Mouse (Mus musculus): ENCODE data around the gene Ppp1r13b. TPM values are rescaled to one million over a fixed set of nuclear protein-coding genes. Genes with fewer than 3 reads are reported as not detected.

The Ppp1r13b gene
- polyA plus RNA-seq, 1 experiment from 2014 or later, result 6.0 TPM

- WGBS, result 86% methylated on average over 15 of the region's 15 CpGs
- no peak overlapping the region for H3K27ac ChIP-seq
- no peak overlapping the region for H3K4me3 ChIP-seq
- peaks cover 32% of the 10 kb centered on the region for H3K4me1 ChIP-seq
- H3K27me3 ChIP-seq (ENCODE audit: low read depth, poor library complexity, severe bottlenecking), result peaks cover 39% of the 10 kb centered on the region
- no peak for DNase-seq (ENCODE audit: low spot score)
- no peaks in the 10 kb centered on the region for H3K9me3 ChIP-seq (replicated peaks)
- no peaks in the 10 kb centered on the region for H3K36me3 ChIP-seq
Measured at GRCm38 (mm10) chr12:111911171-111911760, 3.4 kb upstream of the Ppp1r13b start.

- Histone ChIP-seq H3K4me1 (peaks cover 24% of the 10 kb centered on the region), H3K27me3 (ENCODE audit: low read depth, poor library complexity, severe bottlenecking) (peaks cover 52% of the 10 kb centered on the region), H3K27ac (no peak overlapping the region), H3K36me3 (no peaks in the 10 kb centered on the region), H3K9me3 (replicated peaks) (no peaks in the 10 kb centered on the region), H3K4me3 (peak overlapping the region; percentile 88)
- 66% methylated on average over 11 of the region's 11 CpGs for WGBS
- no peak for DNase-seq (ENCODE audit: low spot score)
Measured at GRCm38 (mm10) chr12:111908997-111909550, 1.2 kb upstream of the Ppp1r13b start.

DNA sequence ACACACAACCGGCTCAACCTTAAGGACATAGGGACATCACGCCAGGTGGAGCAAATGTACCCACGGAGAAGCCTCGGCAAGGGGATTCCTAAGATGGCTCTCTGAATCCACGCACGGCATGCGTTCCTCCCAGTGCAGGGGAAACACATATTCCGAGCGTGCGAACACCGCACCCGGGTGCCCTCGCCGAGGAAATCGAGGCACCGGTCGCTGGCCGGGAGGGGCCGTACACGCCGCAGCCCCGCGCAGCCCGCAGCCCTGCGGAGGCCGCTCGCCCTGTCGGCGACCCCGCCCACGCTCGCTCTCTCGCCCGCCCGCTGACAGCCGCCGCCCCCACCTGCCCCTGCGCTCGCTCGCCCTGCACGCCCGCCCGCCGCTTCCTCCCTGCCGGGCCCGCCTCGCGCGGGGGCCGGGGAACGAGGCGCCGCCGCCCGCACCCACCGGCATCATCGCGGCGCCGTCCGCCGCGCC, 454 bp downstream of the Ppp1r13b start:
- Histone ChIP-seq H3K4me3 (peak overlapping the region; percentile 88), H3K27me3 (ENCODE audit: low read depth, poor library complexity, severe bottlenecking) (peaks cover 52% of the 10 kb centered on the region), H3K4me1 (peaks cover 19% of the 10 kb centered on the region), H3K9me3 (replicated peaks) (no peaks in the 10 kb centered on the region), H3K36me3 (no peaks in the 10 kb centered on the region), H3K27ac (peak overlapping the region; percentile 75)
- WGBS, result 5% methylated on average over 61 of the region's 63 CpGs
- DNase-seq (ENCODE audit: low spot score), result peak; percentile 62

DNA sequence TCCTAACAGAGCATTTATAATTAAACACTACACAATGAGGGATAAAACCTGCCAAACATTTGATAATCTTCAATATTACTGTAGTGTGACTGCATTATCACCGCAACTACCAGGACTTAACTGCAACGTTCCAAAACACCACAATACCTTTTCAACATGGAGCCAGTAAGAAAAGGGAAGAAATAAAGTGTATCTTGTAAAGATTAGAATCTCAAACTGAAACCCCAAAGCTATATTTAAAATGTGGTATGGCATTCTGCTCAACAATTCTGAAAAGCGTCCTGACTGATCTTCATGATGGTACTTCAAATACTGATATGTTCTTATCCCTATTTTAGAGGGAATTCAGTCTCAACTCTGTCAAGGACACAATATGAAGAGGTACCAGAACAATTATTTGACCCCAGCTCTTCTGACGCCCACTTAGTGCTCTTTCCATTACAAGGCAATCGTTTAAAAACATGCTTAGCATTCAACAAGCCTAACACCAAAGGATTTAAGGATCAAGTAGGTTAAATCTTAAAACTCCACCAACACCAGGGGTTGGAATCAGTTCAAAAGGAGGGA, 1.5 kb downstream of the Ppp1r13b start:
- no peak overlapping the region for H3K27ac ChIP-seq
- H3K9me3 ChIP-seq (replicated peaks), result no peaks in the 10 kb centered on the region
- H3K36me3 ChIP-seq, result no peaks in the 10 kb centered on the region
- WGBS, result 65% methylated on average over 5 of the region's 5 CpGs
- 0 out of 2 replicates have a peak overlapping the region, but pooled peaks have one; percentile 88 for H3K4me3 ChIP-seq
- peaks cover 19% of the 10 kb centered on the region for H3K4me1 ChIP-seq
- peaks cover 52% of the 10 kb centered on the region for H3K27me3 ChIP-seq (ENCODE audit: low read depth, poor library complexity, severe bottlenecking)
- DNase-seq (ENCODE audit: low spot score), result no peak

- Histone ChIP-seq H3K4me3 (no peak overlapping the region), H3K4me1 (peaks cover 5% of the 10 kb centered on the region), H3K27ac (no peak overlapping the region), H3K27me3 (ENCODE audit: low read depth, poor library complexity, severe bottlenecking) (peaks cover 26% of the 10 kb centered on the region), H3K36me3 (no peaks in the 10 kb centered on the region), H3K9me3 (replicated peaks) (no peaks in the 10 kb centered on the region)
- DNase-seq (ENCODE audit: low spot score), result no peak
- WGBS, result 82% methylated on average over 7 of the region's 7 CpGs
Measured at GRCm38 (mm10) chr12:111902488-111902887, 5.4 kb downstream of the Ppp1r13b start.

DNA sequence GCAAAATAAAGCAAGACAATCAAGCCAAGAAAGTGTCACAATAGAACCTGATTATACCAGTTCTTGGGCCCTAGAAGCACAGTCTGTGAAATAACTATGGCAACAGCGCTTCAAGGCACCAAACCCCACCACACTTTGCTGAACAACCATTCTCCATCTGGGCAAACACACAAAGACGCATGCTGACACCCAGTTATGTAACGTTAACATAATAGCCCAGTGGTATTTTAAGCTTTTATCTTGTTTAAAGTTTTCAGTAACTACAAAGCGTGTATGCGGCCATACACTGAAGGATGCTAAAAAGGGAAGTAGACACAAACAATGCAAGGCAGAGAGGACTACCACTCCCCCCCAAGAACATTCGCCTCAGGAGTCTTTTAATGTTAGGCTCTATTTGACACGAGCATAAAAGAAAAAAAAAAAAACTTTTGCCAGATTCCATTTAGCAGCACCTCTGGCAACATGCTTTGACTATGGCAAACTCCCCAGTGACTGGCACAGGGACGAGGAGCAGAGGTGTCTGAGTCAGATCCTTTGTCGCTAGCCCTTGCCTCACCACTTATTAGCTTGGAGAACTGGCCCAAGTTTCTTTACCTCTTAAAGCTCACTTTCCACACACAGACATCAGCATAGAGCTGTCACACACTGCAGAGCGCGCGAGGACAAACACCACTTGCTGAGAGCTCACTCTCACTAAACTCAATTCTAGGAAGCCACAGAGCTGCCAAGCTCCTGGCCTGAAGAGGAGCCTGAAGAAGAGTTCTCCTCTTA, 6.6 kb downstream of the Ppp1r13b start:
- 83% methylated on average over 12 of the region's 12 CpGs for WGBS
- no peak for DNase-seq (ENCODE audit: low spot score)
- Histone ChIP-seq H3K27me3 (ENCODE audit: low read depth, poor library complexity, severe bottlenecking) (peaks cover 14% of the 10 kb centered on the region), H3K4me3 (no peak overlapping the region), H3K27ac (no peak overlapping the region), H3K4me1 (peaks cover 11% of the 10 kb centered on the region; the same call in 1 of the 2 replicates), H3K9me3 (replicated peaks) (no peaks in the 10 kb centered on the region), H3K36me3 (no peaks in the 10 kb centered on the region)

- peaks cover 11% of the 10 kb centered on the region; the same call in 1 of the 2 replicates for H3K4me1 ChIP-seq
- DNase-seq (ENCODE audit: low spot score), result no peak
- no peak overlapping the region for H3K4me3 ChIP-seq
- 84% methylated on average over 5 of the region's 5 CpGs for WGBS
- H3K27ac ChIP-seq, result no peak overlapping the region
- H3K27me3 ChIP-seq (ENCODE audit: low read depth, poor library complexity, severe bottlenecking), result no peaks in the 10 kb centered on the region
- no peaks in the 10 kb centered on the region for H3K9me3 ChIP-seq (replicated peaks)
- H3K36me3 ChIP-seq, result no peaks in the 10 kb centered on the region
Measured at GRCm38 (mm10) chr12:111899646-111900045, 8.3 kb downstream of the Ppp1r13b start.

GRCm38 (mm10) chr12:111898686-111899085, 9.2 kb downstream of the Ppp1r13b start:
- Histone ChIP-seq H3K36me3 (no peaks in the 10 kb centered on the region), H3K9me3 (replicated peaks) (no peaks in the 10 kb centered on the region), H3K27me3 (ENCODE audit: low read depth, poor library complexity, severe bottlenecking) (no peaks in the 10 kb centered on the region), H3K27ac (no peak overlapping the region), H3K4me1 (peaks cover 11% of the 10 kb centered on the region; the same call in 1 of the 2 replicates), H3K4me3 (no peak overlapping the region)
- no peak for DNase-seq (ENCODE audit: low spot score)
- 80% methylated on average over 9 of the region's 9 CpGs for WGBS

- 67% methylated on average over 7 of the region's 7 CpGs for WGBS
- no peak overlapping the region for H3K4me3 ChIP-seq
- H3K27ac ChIP-seq, result no peak overlapping the region
- H3K4me1 ChIP-seq, result peaks cover 14% of the 10 kb centered on the region
- H3K9me3 ChIP-seq (replicated peaks), result no peaks in the 10 kb centered on the region
- H3K27me3 ChIP-seq (ENCODE audit: low read depth, poor library complexity, severe bottlenecking), result no peaks in the 10 kb centered on the region
- H3K36me3 ChIP-seq, result no peaks in the 10 kb centered on the region
- DNase-seq (ENCODE audit: low spot score), result no peak
Measured at GRCm38 (mm10) chr12:111896908-111897661, 10.8 kb downstream of the Ppp1r13b start.

GRCm38 (mm10) chr12:111894082-111894481, 13.8 kb downstream of the Ppp1r13b start:
- 55% methylated on average over 1 of the region's 1 CpGs for WGBS
- Histone ChIP-seq H3K4me1 (peaks cover 14% of the 10 kb centered on the region), H3K27ac (no peak overlapping the region), H3K9me3 (replicated peaks) (no peaks in the 10 kb centered on the region), H3K27me3 (ENCODE audit: low read depth, poor library complexity, severe bottlenecking) (no peaks in the 10 kb centered on the region), H3K36me3 (no peaks in the 10 kb centered on the region), H3K4me3 (no peak overlapping the region)
- no peak for DNase-seq (ENCODE audit: low spot score)

- DNase-seq (ENCODE audit: low spot score), result no peak
- H3K4me3 ChIP-seq, result no peak overlapping the region
- no peaks in the 10 kb centered on the region for H3K9me3 ChIP-seq (replicated peaks)
- no peaks in the 10 kb centered on the region for H3K27me3 ChIP-seq (ENCODE audit: low read depth, poor library complexity, severe bottlenecking)
- WGBS, result 92% methylated on average over 1 of the region's 1 CpGs
- H3K4me1 ChIP-seq, result peaks cover 14% of the 10 kb centered on the region
- H3K36me3 ChIP-seq, result no peaks in the 10 kb centered on the region
- H3K27ac ChIP-seq, result no peak overlapping the region
Measured at GRCm38 (mm10) chr12:111892981-111893380, 14.9 kb downstream of the Ppp1r13b start.

GRCm38 (mm10) chr12:111891800-111892199, 16.1 kb downstream of the Ppp1r13b start:
- Histone ChIP-seq H3K4me1 (peaks cover 8% of the 10 kb centered on the region), H3K4me3 (no peak overlapping the region), H3K27ac (no peak overlapping the region), H3K9me3 (replicated peaks) (no peaks in the 10 kb centered on the region), H3K36me3 (no peaks in the 10 kb centered on the region), H3K27me3 (ENCODE audit: low read depth, poor library complexity, severe bottlenecking) (no peaks in the 10 kb centered on the region)
- 89% methylated on average over 4 of the region's 4 CpGs for WGBS
- no peak for DNase-seq (ENCODE audit: low spot score)
